Mouse (Mus musculus) lung, embryonic 15.5 days (tissue): ENCODE measurements around the gene Agl. TPM values are rescaled to one million over a fixed set of nuclear protein-coding genes. Genes with fewer than 3 reads are reported as not detected.
"Not testable (repeated sequence)": the region's sequence is repeated elsewhere in the genome, so short reads cannot be mapped to it uniquely, and the experiment has no call there.

Experiments
- ATAC-seq: fragments of 200-750 bp; cut with Nextera tagmentation; 2 replicates; pipeline ENCODE4 v1.8.0; 2017; ENCODE audit warnings: moderate number of reproducible peaks, borderline replicate concordance; ENCODE audit not compliant: low FRiP score, low TSS enrichment; ENCODE audit errors: extremely low read depth
- H3K27ac ChIP-seq: fragments of 300-500 bp; sonication (generic); 2 replicates; pipeline ENCODE4 v1.5.1; 2015; ENCODE audit warnings: moderate library complexity, mild to moderate bottlenecking, inconsistent platforms
- H3K27me3 ChIP-seq: fragments of 300-500 bp; sonication (generic); 2 replicates; pipeline ENCODE4 v1.6.1; 2015; ENCODE audit warnings: inconsistent platforms
- H3K36me3 ChIP-seq: fragments of 300-500 bp; sonication (generic); 2 replicates; pipeline ENCODE4 v1.6.1; 2015; ENCODE audit warnings: inconsistent platforms
- H3K4me1 ChIP-seq: fragments of 300-500 bp; sonication (generic); 2 replicates; pipeline ENCODE4 v1.6.1; 2015; ENCODE audit warnings: inconsistent platforms
- H3K4me2 ChIP-seq: fragments of 300-500 bp; sonication (generic); 2 replicates; pipeline ENCODE4 v1.6.1; 2015; ENCODE audit warnings: inconsistent platforms, mild to moderate bottlenecking, moderate library complexity
- H3K4me3 ChIP-seq: fragments of 300-500 bp; sonication (generic); 2 replicates; pipeline ENCODE4 v1.5.1; 2015; ENCODE audit warnings: mild to moderate bottlenecking, inconsistent platforms
- H3K9ac ChIP-seq: fragments of 300-500 bp; sonication (generic); 2 replicates; pipeline ENCODE4 v1.6.1; 2015; ENCODE audit warnings: inconsistent platforms
- H3K9me3 ChIP-seq: fragments of 300-500 bp; sonication (generic); 2 replicates; pipeline ENCODE4 v1.6.1; 2016; ENCODE audit warnings: inconsistent platforms
- WGBS: fragments of 180-500 bp; shearing (Covaris S2); methylation state at CpG from one replicate; pipeline ENCODE4 v1.1.7; 2015; 5-methylcytosine and 5-hydroxymethylcytosine counted together
- polyA plus RNA-seq: library from polyadenylated mRNA; unstranded; fragments of >200 nt; fragmentation: Nextera tagmentation; extraction: Ambion mirVana; gene quantifications from 2 replicates; pipeline ENCODE4 v1.2.1, GENCODE M21; 2015

Agl gene
- polyA plus RNA-seq, 1 experiment from 2014 or later = 17.7 TPM

DNA sequence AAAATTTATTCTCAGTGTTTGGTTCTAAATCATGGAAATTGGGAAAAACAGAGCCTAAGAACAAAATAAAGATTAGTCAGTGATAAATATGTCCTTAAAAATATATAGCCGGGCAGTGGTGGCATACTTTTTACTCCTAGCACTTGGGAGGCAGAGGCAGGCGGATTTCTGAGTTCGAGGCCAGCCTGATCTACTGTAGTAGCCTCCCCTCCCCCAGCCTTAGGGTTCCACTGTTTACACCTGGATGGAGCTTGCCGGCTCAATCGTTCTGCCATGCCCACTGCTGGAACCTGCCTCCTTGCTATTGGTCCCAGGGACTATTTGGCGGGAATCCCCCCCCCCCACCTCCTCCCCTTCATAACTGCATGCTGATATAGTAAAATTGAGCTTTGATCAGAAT lies 2.4 kb upstream of the Agl start:
- H3K4me3 ChIP-seq = not testable (repeated sequence)

DNA sequence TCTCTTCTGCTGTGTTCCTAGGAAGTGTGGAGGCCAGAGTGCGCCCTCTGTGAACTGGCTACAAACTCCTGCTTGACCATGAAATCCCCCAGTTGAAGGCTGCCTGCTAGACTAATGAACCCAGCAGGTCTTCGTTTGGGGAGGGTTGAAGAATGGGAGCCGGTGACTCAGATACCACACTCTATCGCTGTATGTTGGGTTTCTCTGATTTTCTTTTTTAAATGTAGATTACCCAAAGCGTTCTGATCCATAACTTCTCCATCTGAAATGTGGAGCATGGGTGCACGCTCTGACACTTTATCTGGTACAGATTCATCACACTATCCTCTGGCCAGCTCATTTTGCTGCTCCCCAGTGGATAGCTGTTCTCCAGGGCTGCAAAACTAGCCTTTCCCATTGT lies 1.3 kb upstream of the Agl start:
- Histone ChIP-seq H3K9ac (no peak overlapping the region), H3K36me3 (no peaks in the 10 kb centered on the region), H3K27ac (no peak overlapping the region), H3K27me3 (no peaks in the 10 kb centered on the region), H3K4me1 (0 out of 2 replicates have a peak, but pooled peaks cover 8% of the 10 kb centered on the region), H3K9me3 (no peaks in the 10 kb centered on the region), H3K4me3 (no peak overlapping the region), H3K4me2 (no peak overlapping the region)
- no peak for ATAC-seq
- WGBS = 96% methylated on average over 6 of the region's 6 CpGs

More for the DNA sequence above, 2.4 kb upstream of the Agl start:
- not testable (repeated sequence) for H3K27me3 ChIP-seq, H3K4me1 ChIP-seq, H3K9me3 ChIP-seq, ATAC-seq, H3K4me2 ChIP-seq, H3K9ac ChIP-seq, H3K27ac ChIP-seq, H3K36me3 ChIP-seq
- WGBS = 79% methylated on average over 6 of the region's 6 CpGs

DNA sequence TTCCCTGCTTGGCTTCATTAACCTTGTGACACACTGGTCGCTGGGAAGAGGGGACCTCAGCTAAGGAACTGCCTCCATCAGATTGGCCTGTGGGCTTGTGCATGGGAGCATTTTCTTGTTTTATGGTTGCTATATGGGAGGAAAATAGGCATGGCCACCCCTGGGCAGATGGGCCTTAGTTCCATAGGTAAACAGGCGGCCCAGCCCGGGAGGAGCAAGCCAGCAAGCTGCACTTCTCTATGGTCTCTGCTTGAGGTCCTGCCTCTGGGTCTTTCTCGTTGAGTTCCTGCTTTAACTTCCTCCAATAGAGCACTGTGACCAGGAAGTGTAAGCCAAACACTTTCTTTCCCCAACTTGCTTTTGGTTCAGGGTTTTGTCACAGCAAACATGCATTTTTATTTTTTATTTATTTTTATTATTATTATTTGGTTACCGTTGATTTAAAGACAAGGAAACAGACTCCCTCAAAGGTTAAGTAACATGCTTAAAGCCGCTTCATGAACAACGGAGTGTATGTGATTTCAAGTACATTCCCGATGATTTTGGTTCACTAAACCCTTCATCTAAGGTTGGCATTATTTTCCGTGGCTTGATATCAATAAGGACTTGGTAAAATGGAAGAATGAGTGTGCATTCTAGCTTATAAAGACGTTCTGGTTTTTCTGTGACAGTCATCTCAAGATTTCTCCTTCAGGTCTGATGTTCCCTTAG lies 696 bp upstream of the Agl start:
- Histone ChIP-seq H3K9ac (peak overlapping the region; percentile 51), H3K36me3 (no peaks in the 10 kb centered on the region), H3K4me1 (0 out of 2 replicates have a peak, but pooled peaks cover 8% of the 10 kb centered on the region), H3K27ac (peak overlapping the region; percentile 90), H3K4me3 (peak overlapping the region; percentile 77), H3K4me2 (peak overlapping the region; percentile 77), H3K27me3 (no peaks in the 10 kb centered on the region), H3K9me3 (no peaks in the 10 kb centered on the region)
- 58% methylated on average over 10 of the region's 10 CpGs for WGBS
- peak; percentile 40; the same call in 1 of the 2 replicates for ATAC-seq

DNA sequence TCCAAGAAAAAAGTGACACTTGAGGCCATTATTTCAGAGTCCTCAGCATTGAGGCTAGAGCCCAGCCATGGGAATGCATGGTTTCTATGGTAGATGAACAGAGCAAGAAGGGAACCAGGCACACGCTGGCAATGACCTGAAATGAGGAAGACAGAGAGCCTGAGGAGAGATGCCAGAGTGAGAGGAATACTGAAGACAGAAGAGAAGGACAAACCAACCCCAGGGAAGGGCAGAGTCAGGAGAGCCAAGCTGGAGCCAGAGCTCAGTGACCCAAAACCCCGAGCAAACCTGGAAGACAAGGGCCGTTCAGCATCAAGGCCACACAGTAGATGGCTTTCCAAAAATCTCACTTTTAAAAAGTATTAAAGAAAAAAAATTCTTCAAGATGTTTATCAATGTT lies 2.1 kb downstream of the Agl start:
- no peak overlapping the region for H3K27ac ChIP-seq
- 88% methylated on average over 3 of the region's 3 CpGs for WGBS

DNA sequence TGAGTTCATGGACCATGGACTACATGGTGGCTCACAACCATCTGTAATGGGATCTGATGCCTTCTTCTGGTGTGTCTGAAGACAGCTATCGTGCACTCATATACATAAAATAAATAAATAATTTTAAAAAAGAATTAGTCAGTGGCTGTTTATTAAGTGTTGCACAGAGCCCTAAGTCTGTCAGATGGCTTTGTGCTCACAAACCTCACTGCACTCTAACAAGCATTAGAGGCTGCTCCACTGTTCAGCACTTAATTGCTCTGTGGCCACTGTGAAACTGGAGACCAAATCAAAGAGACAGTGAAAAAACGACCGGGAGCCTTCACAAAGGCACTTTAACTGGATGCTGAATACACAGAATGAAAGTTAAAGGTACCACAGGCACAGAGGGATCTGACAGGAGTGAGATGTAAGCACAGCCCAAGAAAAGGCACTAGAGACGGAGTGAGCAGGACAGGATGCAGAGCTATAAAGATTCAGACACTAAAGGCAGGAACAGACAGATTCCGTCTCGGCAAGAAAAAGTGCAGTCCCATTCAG lies 3.1 kb downstream of the Agl start:
- 0 out of 2 replicates have a peak, but pooled peaks cover 4% of the 10 kb centered on the region for H3K36me3 ChIP-seq
- H3K9ac ChIP-seq = no peak overlapping the region
- no peak for ATAC-seq
- H3K27ac ChIP-seq = no peak overlapping the region
- H3K9me3 ChIP-seq = no peaks in the 10 kb centered on the region
- H3K27me3 ChIP-seq = no peaks in the 10 kb centered on the region
- H3K4me2 ChIP-seq = no peak overlapping the region
- no peak overlapping the region for H3K4me3 ChIP-seq
- 58% methylated on average over 6 of the region's 6 CpGs for WGBS
- H3K4me1 ChIP-seq = 0 out of 2 replicates have a peak, but pooled peaks cover 8% of the 10 kb centered on the region

More for the DNA sequence above, 2.1 kb downstream of the Agl start:
- no peak overlapping the region for H3K4me2 ChIP-seq
- no peaks in the 10 kb centered on the region for H3K9me3 ChIP-seq
- 0 out of 2 replicates have a peak, but pooled peaks cover 4% of the 10 kb centered on the region for H3K36me3 ChIP-seq
- no peak for ATAC-seq
- no peak overlapping the region for H3K9ac ChIP-seq
- H3K4me1 ChIP-seq = 0 out of 2 replicates have a peak, but pooled peaks cover 8% of the 10 kb centered on the region
- no peak overlapping the region for H3K4me3 ChIP-seq
- H3K27me3 ChIP-seq = no peaks in the 10 kb centered on the region

DNA sequence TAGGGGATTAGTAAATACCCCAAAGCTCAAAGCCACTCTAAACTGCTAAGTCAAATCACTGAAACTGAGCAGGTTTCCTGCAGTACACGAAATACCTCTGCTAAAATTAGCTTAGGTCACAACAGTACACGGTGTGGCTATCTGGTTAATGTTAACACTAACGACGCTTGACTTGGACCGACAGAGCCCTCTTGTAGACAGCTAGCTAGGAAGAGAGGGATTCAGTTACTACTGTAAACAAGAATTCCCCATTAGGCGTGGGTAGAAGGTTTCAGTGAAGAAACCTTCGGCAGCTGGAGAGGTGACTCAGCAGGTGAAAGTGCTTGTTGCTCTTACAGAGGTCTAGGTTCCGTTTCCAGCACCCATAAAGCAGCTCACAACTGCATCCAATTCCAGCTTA lies 6.2 kb downstream of the Agl start:
- no peak overlapping the region for H3K27ac ChIP-seq
- H3K9me3 ChIP-seq = no peaks in the 10 kb centered on the region
- H3K36me3 ChIP-seq = 0 out of 2 replicates have a peak, but pooled peaks cover 4% of the 10 kb centered on the region
- no peak overlapping the region for H3K4me2 ChIP-seq
- 0 out of 2 replicates have a peak, but pooled peaks cover under 1% of the 10 kb centered on the region for H3K4me1 ChIP-seq
- WGBS = 41% methylated on average over 8 of the region's 8 CpGs
- no peak overlapping the region for H3K4me3 ChIP-seq
- ATAC-seq = no peak
- H3K9ac ChIP-seq = no peak overlapping the region
- H3K27me3 ChIP-seq = no peaks in the 10 kb centered on the region

DNA sequence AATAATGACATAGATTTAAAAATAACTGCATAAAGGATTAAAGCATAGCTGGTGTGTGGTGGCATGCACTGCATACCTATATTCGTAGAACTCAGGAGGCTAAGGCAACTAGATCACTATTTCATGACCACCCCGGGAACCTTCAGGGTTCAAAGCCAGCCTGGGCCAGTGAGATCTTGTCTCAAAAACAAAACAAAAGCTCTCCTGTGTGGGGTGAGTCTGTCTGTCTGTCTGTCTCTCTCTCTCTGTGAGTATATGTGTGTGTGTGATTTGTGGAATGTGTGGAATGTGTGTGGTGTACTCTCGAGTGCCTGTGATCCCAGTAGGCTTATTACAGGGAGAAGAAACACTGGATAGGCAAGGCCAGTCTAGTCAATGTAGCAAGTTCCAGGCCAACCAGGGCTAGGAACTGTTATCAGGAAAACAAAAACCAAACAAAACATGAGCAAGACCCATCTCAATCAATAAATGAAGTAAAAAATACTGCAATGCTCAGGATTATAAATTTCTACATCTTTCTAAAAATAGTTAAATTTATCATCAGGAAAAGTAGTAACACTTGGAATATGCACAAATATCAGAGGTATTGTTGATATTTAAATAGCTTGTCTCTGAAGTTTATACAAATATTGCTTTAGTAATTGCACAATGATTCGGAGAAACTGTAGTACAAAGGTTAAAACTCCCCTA lies 9.0 kb downstream of the Agl start:
- H3K27ac ChIP-seq = no peak overlapping the region
- H3K4me2 ChIP-seq = no peak overlapping the region
- peak; percentile 11; the same call in 1 of the 2 replicates for ATAC-seq
- 0 out of 2 replicates have a peak, but pooled peaks cover 4% of the 10 kb centered on the region for H3K36me3 ChIP-seq
- no peak overlapping the region for H3K4me3 ChIP-seq
- no peaks in the 10 kb centered on the region for H3K27me3 ChIP-seq
- no peak overlapping the region for H3K9ac ChIP-seq
- WGBS = 52% methylated on average over 4 of the region's 4 CpGs
- H3K9me3 ChIP-seq = no peaks in the 10 kb centered on the region
- no peaks in the 10 kb centered on the region for H3K4me1 ChIP-seq

DNA sequence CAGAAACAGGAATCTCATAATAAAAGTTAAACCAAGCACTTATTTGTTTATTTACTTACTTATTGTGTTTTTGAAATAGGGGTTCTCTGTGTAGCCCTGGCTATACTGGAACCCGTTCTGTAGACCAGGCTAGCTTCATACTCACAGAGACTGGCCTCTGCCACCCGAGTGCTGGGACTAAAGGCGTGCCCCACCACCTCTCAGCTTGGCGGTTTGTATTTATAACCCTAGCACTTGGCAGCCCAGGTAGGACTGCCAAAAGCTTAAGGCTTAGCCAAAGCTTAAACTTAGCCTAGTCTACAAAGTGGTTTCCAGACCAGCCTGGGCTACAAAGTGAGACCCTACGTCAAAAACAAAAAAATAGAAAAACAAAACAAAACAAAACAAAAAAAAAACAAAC lies 19.1 kb downstream of the Agl start:
- Histone ChIP-seq H3K4me2 (no peak overlapping the region), H3K27me3 (no peaks in the 10 kb centered on the region), H3K4me1 (no peaks in the 10 kb centered on the region), H3K27ac (no peak overlapping the region), H3K9me3 (no peaks in the 10 kb centered on the region), H3K4me3 (no peak overlapping the region), H3K9ac (no peak overlapping the region), H3K36me3 (peaks cover 33% of the 10 kb centered on the region)
- WGBS = 79% methylated on average over 5 of the region's 5 CpGs
- ATAC-seq = no peak

DNA sequence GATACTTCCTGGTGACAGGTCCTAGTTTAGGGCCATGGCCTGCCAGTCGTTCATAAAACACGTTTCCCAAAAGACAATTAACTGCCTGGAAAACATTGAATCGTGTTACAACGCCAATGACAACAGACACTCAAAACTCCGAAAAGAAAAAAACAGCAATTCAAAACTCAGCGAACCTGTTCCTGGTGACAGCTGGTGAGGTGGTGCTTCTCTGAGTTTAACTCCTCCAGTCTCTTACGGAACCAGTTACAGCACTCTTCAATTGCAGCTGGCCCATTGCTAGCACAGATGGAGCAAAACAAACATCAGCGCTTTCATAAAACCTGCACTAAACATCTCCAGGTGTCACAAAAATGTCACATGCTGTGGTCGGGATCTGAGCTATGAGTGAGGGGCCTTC lies 21.4 kb downstream of the Agl start:
- no peak overlapping the region for H3K9ac ChIP-seq
- WGBS = 80% methylated on average over 9 of the region's 9 CpGs
- no peaks in the 10 kb centered on the region for H3K4me1 ChIP-seq
- H3K27ac ChIP-seq = no peak overlapping the region
- no peaks in the 10 kb centered on the region for H3K27me3 ChIP-seq
- ATAC-seq = no peak
- H3K4me2 ChIP-seq = no peak overlapping the region
- no peak overlapping the region for H3K4me3 ChIP-seq
- H3K9me3 ChIP-seq = no peaks in the 10 kb centered on the region
- peaks cover 39% of the 10 kb centered on the region for H3K36me3 ChIP-seq

DNA sequence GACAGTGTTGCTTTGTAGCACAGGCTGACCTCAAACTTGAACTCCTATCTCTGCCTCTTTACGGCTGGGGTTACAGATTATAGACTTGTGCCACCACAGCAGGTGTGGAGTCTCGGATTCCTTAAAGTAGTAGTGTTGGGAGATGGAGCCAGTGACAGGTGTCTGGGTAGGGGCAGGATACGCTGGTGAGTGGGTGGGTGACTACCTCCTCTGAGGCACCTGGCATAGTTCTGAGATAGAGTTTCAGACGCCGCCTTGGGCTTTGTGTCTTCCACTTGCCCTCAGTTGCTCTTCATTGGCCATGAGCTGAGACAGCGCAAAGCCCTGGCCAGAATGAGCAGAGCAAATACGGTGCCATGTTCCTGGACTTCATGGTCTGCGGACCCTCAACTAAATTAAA lies 22.1 kb downstream of the Agl start:
- no peak overlapping the region for H3K4me3 ChIP-seq
- no peak for ATAC-seq
- H3K36me3 ChIP-seq = peaks cover 37% of the 10 kb centered on the region
- no peak overlapping the region for H3K27ac ChIP-seq
- H3K27me3 ChIP-seq = no peaks in the 10 kb centered on the region
- no peaks in the 10 kb centered on the region for H3K9me3 ChIP-seq
- H3K4me2 ChIP-seq = no peak overlapping the region
- H3K4me1 ChIP-seq = no peaks in the 10 kb centered on the region
- H3K9ac ChIP-seq = no peak overlapping the region
- WGBS = 89% methylated on average over 8 of the region's 8 CpGs

DNA sequence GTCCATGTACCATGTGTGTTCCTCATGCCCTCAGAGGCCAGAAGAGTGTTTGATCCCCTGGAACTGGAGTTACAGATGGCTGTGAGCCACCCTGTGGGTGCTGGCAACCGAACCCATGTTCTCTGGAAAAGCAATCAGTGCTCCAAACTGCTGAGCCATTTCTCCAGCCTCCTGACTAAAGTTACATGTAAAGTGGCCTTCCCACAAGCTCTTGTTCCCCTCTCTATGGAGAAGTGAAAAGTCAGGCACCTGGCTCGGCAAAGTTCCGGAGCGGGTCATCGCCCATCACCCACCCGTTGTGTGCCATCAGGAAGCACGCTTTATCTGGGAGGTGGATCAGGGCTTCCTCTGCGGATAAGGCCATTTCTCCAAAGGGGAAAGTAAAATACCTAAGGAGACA lies 23.2 kb downstream of the Agl start:
- Histone ChIP-seq H3K9ac (no peak overlapping the region), H3K4me3 (no peak overlapping the region), H3K36me3 (peaks cover 42% of the 10 kb centered on the region), H3K27me3 (no peaks in the 10 kb centered on the region), H3K9me3 (no peaks in the 10 kb centered on the region), H3K4me1 (no peaks in the 10 kb centered on the region), H3K27ac (no peak overlapping the region), H3K4me2 (no peak overlapping the region)
- no peak for ATAC-seq
- WGBS = 91% methylated on average over 8 of the region's 8 CpGs

DNA sequence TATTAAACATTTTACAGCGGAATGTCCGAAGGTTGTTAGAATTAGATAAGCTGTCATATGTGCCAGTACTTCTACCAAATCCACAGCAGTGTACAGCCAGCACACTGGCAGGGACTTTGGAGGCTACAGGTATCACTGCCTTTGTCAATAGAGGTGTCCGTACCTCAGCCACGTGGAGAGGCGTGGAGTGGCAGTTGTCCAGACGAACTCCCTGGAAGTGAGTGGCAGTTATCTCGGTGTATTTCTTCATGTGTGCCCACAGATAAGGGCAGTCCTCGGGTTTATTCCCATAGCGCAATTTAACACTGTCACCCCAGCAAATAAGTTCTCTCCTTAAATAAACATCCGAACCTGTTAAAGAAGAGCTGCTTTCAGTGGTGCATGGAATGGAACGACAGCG lies 23.7 kb downstream of the Agl start:
- Histone ChIP-seq H3K4me3 (no peak overlapping the region), H3K36me3 (peaks cover 42% of the 10 kb centered on the region), H3K4me2 (no peak overlapping the region), H3K27ac (no peak overlapping the region), H3K4me1 (no peaks in the 10 kb centered on the region), H3K9ac (no peak overlapping the region), H3K9me3 (no peaks in the 10 kb centered on the region), H3K27me3 (no peaks in the 10 kb centered on the region)
- 58% methylated on average over 12 of the region's 12 CpGs for WGBS
- no peak for ATAC-seq
